ENCODE assay signal across 31 mouse cellular contexts in the genomic region with DNA sequence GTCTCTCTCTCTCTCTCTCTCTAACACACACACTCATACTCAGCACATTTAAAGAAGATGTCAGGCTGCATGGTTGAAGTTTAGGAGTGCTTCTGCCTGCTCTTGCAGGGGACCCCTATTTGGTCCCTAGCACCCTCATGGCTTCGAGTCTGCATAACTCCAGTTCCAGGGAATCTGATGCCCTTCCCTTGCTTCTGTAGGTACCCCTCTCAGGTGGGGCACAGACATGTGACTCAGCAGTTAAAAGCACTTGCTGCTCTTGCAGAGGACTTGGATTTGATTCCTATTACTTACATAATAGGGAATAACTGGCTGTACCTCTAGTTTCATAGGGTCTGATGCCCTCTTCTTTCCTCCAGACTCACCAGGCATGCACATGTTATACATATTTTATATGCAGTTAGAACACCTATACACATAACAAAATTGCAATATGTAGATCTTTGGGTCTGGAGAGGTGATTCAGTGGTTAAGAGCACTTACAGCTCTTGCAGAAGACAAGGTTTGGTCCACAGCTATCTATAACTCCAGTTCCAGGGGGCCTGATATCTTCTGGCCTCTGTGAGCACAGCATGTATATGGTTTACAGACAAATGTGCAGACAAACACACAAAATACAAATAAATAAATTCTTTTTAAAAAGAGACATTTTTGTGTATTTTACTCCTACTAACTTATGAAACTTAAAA. TPM values are rescaled to one million over a fixed set of nuclear protein-coding genes. Genes with fewer than 3 reads are reported as not detected.
DNase-seq lines count a peak whose midpoint lies in the region; ATAC-seq lines count a peak whose summit lies in the region.
"Had no signal": no experiment of that assay in that cellular context is flagged by ENCODE, and none has a peak within 500 bp of the region (broad histone marks: within the 10 kb centered on the region; RNA-seq: fewer than 3 reads in every experiment).

No protein-coding gene starts in this region.

- DNase-seq in heart, postnatal 14 days: no peak
- DNase-seq in liver, embryonic 13.5 days: peak; percentile 60
- DNase-seq in urinary bladder, adult 18-20 months (ENCODE audit: low spot score in 2 of 2): no peak
- no peak for DNase-seq in kidney, postnatal 25 days
- DNase-seq: adrenal gland, adult 2 months; adrenal gland, postnatal 36 days; cerebellum, adult 2 months; cerebellum, postnatal 14 days; heart, postnatal 10 days; kidney, adult 2 months; kidney, postnatal 4 days; left cerebral cortex, postnatal 4 days; lung, embryonic 14.5 days; lung, postnatal 36 days; midbrain, embryonic 14.5 days; right cerebral cortex, adult 18-20 months; right cerebral cortex, postnatal 4 days; thymus, postnatal 4 days had no signal

- H3K27ac ChIP-seq in heart, embryonic 13.5 days (replicated peaks): 0 out of 2 replicates have a peak overlapping the region, but pooled peaks have one; percentile 13
- H3K27ac ChIP-seq in liver, embryonic 13.5 days: peak overlapping the region; percentile 99
- H3K27ac ChIP-seq: embryonic facial prominence, embryonic 10.5 days; embryonic facial prominence, embryonic 15.5 days; hindbrain, embryonic 12.5 days; hindbrain, postnatal 0 days; intestine, embryonic 15.5 days; neural tube, embryonic 15.5 days had no signal

- no peak overlapping the region for H3K4me2 ChIP-seq in heart, embryonic 13.5 days
- H3K4me2 ChIP-seq in liver, embryonic 13.5 days: peak overlapping the region; percentile 71
- H3K4me2 ChIP-seq: embryonic facial prominence, embryonic 15.5 days; hindbrain, embryonic 12.5 days; intestine, embryonic 15.5 days; lung, embryonic 14.5 days; neural tube, embryonic 15.5 days had no signal

- ATAC-seq in heart, embryonic 13.5 days (ENCODE audit: extremely low read depth, insufficient number of reproducible peaks, low FRiP score, low TSS enrichment): no peak
- peak; percentile 9; the same call in 1 of the 2 replicates for ATAC-seq in erythroblast, adult 5-6 weeks (replicated peaks; ENCODE audit: low FRiP score, poor library complexity, severe bottlenecking)
- peak; percentile 60 for ATAC-seq in liver, embryonic 13.5 days (ENCODE audit: low read depth)
- peak; percentile 42; the same call in 1 of the 2 replicates for ATAC-seq in megakaryocyte progenitor cell, adult 5-6 weeks (replicated peaks; ENCODE audit: poor library complexity)
- no peak for ATAC-seq in megakaryocyte, adult 5-6 weeks (ENCODE audit: poor library complexity, severe bottlenecking)
- ATAC-seq: activated CD4-positive, CD25-positive, alpha-beta regulatory T cell, adult 4 months; CD4-positive, CD25-positive, alpha-beta regulatory T cell, adult 4 months; forebrain, embryonic 14.5 days; hindbrain, postnatal 0 days; intestine, embryonic 15.5 days had no signal

- H3K4me1 ChIP-seq in heart, embryonic 13.5 days: peaks cover 48% of the 10 kb centered on the region
- H3K4me1 ChIP-seq in liver, embryonic 13.5 days (replicated peaks): peaks cover 98% of the 10 kb centered on the region
- H3K4me1 ChIP-seq: embryonic facial prominence, embryonic 10.5 days; embryonic facial prominence, embryonic 15.5 days; hindbrain, embryonic 12.5 days; intestine, embryonic 15.5 days had no signal

- intact Hi-C loops in heart, postnatal 14 days (cut with DNase I): no loop called here

- H3K36me3 ChIP-seq in heart, embryonic 13.5 days: no peaks in the 10 kb centered on the region
- H3K36me3 ChIP-seq in liver, embryonic 13.5 days: peaks cover 17% of the 10 kb centered on the region; the same call in 1 of the 2 replicates
- H3K36me3 ChIP-seq: embryonic facial prominence, embryonic 10.5 days; embryonic facial prominence, embryonic 15.5 days; hindbrain, embryonic 12.5 days; intestine, embryonic 15.5 days; neural tube, embryonic 15.5 days had no signal

- no peak overlapping the region for H3K4me3 ChIP-seq in heart, embryonic 13.5 days
- peak overlapping the region; percentile 29; the same call in 1 of the 2 replicates for H3K4me3 ChIP-seq in liver, embryonic 13.5 days (replicated peaks)
- H3K4me3 ChIP-seq: embryonic facial prominence, embryonic 10.5 days; embryonic facial prominence, embryonic 15.5 days; hindbrain, embryonic 12.5 days; intestine, embryonic 15.5 days; neural tube, embryonic 15.5 days had no signal

- 83% methylated on average over 1 of the region's 1 CpGs for WGBS in heart, embryonic 13.5 days
- 23% methylated on average over 1 of the region's 1 CpGs for WGBS in liver, embryonic 13.5 days (ENCODE audit: insufficient replicate concordance)

- H3K9me3 ChIP-seq in heart, embryonic 13.5 days: no peaks in the 10 kb centered on the region
- H3K9me3 ChIP-seq in liver, embryonic 13.5 days (replicated peaks): no peaks in the 10 kb centered on the region
- H3K9me3 ChIP-seq: embryonic facial prominence, embryonic 10.5 days; embryonic facial prominence, embryonic 15.5 days; hindbrain, embryonic 12.5 days; intestine, embryonic 15.5 days; neural tube, embryonic 15.5 days had no signal

- no peak overlapping the region for H3K9ac ChIP-seq in heart, embryonic 13.5 days
- peak overlapping the region; percentile 69 for H3K9ac ChIP-seq in liver, embryonic 13.5 days
- H3K9ac ChIP-seq: embryonic facial prominence, embryonic 15.5 days; hindbrain, embryonic 12.5 days; intestine, embryonic 15.5 days; lung, embryonic 14.5 days; neural tube, embryonic 15.5 days had no signal

- no peaks in the 10 kb centered on the region for H3K27me3 ChIP-seq in heart, embryonic 13.5 days (replicated peaks)
- no peaks in the 10 kb centered on the region for H3K27me3 ChIP-seq in liver, embryonic 13.5 days
- H3K27me3 ChIP-seq: embryonic facial prominence, embryonic 15.5 days; hindbrain, embryonic 12.5 days; intestine, embryonic 15.5 days; neural tube, embryonic 15.5 days had no signal

RNA-seq across cellular contexts. Expression of gene Hectd4, which starts 23.8 kb away (rescaled TPM):
- polyA plus RNA-seq in heart, embryonic 13.5 days (2015; fragmentation: Nextera tagmentation; extraction: Ambion mirVana): 2.8 and 3.3 TPM in 2 replicates
- total RNA-seq in heart, postnatal 14 days (2021): 10 to 100 TPM; 25.1 to 27.6 TPM
- total RNA-seq in erythroblast, adult 5-6 weeks (2015; ENCODE audit: low replicate concordance): 338 and 374 TPM in 2 replicates
- 587 and 871 TPM in 2 replicates for total RNA-seq in erythroblast, adult 5-6 weeks (2017; ENCODE audit: low replicate concordance)
- 6.9 and 7.6 TPM in 2 replicates for polyA plus RNA-seq in liver, embryonic 13.5 days (2015; fragmentation: Nextera tagmentation; extraction: Ambion mirVana)
- 16.2 and 22.8 TPM in 2 replicates for total RNA-seq in megakaryocyte progenitor cell, adult 5-6 weeks (2015)
- total RNA-seq in megakaryocyte progenitor cell, adult 5-6 weeks (2017): 6.5 and 9.2 TPM in 2 replicates
- 12.0 and 17.0 TPM in 2 replicates for total RNA-seq in megakaryocyte, adult 5-6 weeks (2015)
- 8.6 and 15.2 TPM in 2 replicates for total RNA-seq in megakaryocyte, adult 5-6 weeks (2017)

RNA-seq across cellular contexts. Expression of gene Rpl6, which starts 39.5 kb away (rescaled TPM):
- 368 and 390 TPM in 2 replicates for polyA plus RNA-seq in heart, embryonic 13.5 days (2015; fragmentation: Nextera tagmentation; extraction: Ambion mirVana)
- total RNA-seq in heart, postnatal 14 days (2021): 100 to 1,000 TPM; 556 to 621 TPM
- 559 and 902 TPM in 2 replicates for total RNA-seq in erythroblast, adult 5-6 weeks (2015; ENCODE audit: low replicate concordance)
- total RNA-seq in erythroblast, adult 5-6 weeks (2017; ENCODE audit: low replicate concordance): 408 and 598 TPM in 2 replicates
- 556 and 610 TPM in 2 replicates for polyA plus RNA-seq in liver, embryonic 13.5 days (2015; fragmentation: Nextera tagmentation; extraction: Ambion mirVana)
- 2,970 and 3,030 TPM in 2 replicates for total RNA-seq in megakaryocyte progenitor cell, adult 5-6 weeks (2015)
- total RNA-seq in megakaryocyte progenitor cell, adult 5-6 weeks (2017): 1,387 and 1,567 TPM in 2 replicates
- 1,545 and 1,566 TPM in 2 replicates for total RNA-seq in megakaryocyte, adult 5-6 weeks (2015)
- total RNA-seq in megakaryocyte, adult 5-6 weeks (2017): 945 and 954 TPM in 2 replicates

RNA-seq across cellular contexts. Expression of gene Ptpn11, which starts 52.6 kb away (rescaled TPM):
- 18.4 and 20.0 TPM in 2 replicates for polyA plus RNA-seq in heart, embryonic 13.5 days (2015; fragmentation: Nextera tagmentation; extraction: Ambion mirVana)
- 100 to 1,000 TPM; 147 to 166 TPM for total RNA-seq in heart, postnatal 14 days (2021)
- total RNA-seq in erythroblast, adult 5-6 weeks (2015; ENCODE audit: low replicate concordance): 8.3 and 8.6 TPM in 2 replicates
- 23.6 and 26.5 TPM in 2 replicates for total RNA-seq in erythroblast, adult 5-6 weeks (2017; ENCODE audit: low replicate concordance)
- polyA plus RNA-seq in liver, embryonic 13.5 days (2015; fragmentation: Nextera tagmentation; extraction: Ambion mirVana): 12.5 TPM in 2 replicates
- total RNA-seq in megakaryocyte progenitor cell, adult 5-6 weeks (2015): 20.8 TPM in 2 replicates
- 41.5 and 48.1 TPM in 2 replicates for total RNA-seq in megakaryocyte progenitor cell, adult 5-6 weeks (2017)
- total RNA-seq in megakaryocyte, adult 5-6 weeks (2015): 20.1 and 20.2 TPM in 2 replicates
- 37.8 and 40.9 TPM in 2 replicates for total RNA-seq in megakaryocyte, adult 5-6 weeks (2017)

Comparison
In these comparisons a context has a peak if more than half of its experiments do, and no peak if none do; other contexts are left out.
1. ATAC-seq: peak in erythroblast, adult 5-6 weeks (single experiment), liver, embryonic 13.5 days (single experiment) and megakaryocyte progenitor cell, adult 5-6 weeks (single experiment); none in heart, embryonic 13.5 days (single experiment) and megakaryocyte, adult 5-6 weeks (single experiment).
2. RNA of gene Hectd4, which starts 23.8 kb away (total RNA-seq): 338 to 871 TPM in erythroblast, adult 5-6 weeks; 25.1 to 27.6 TPM in heart, postnatal 14 days, 6.5 to 22.8 TPM in megakaryocyte progenitor cell, adult 5-6 weeks and 8.6 to 17.0 TPM in megakaryocyte, adult 5-6 weeks; every median in the first group is over 10 times any median in the second.